Mouse (Mus musculus): ENCODE data around the gene Mxi1. TPM values are rescaled to one million over a fixed set of nuclear protein-coding genes. Genes with fewer than 3 reads are reported as not detected.

The Mxi1 gene
- total RNA-seq, 1 experiment: 20.1 TPM

GRCm38 (mm10) chr19:53315209-53315654 lies 4.9 kb downstream of the Mxi1 start:
- Histone ChIP-seq H3K9ac (ENCODE audit: insufficient read depth, low read depth, low read length, poor library complexity, severe bottlenecking) (no peak overlapping the region), H3K4me3 (ENCODE audit: insufficient read depth in 1 of 2, low read depth in 1 of 2, low read length in 2 of 2, poor library complexity in 1 of 2, severe bottlenecking in 1 of 2) (no peak overlapping the region), H3K9me3 (ENCODE audit: control insufficient read depth, insufficient read depth, low read depth, low read length) (no peaks in the 10 kb centered on the region), H3K4me1 (ENCODE audit: control insufficient read depth in 2 of 2, insufficient read depth in 2 of 2, low read length in 2 of 2, poor library complexity in 1 of 2) (peaks cover 9 to 23% of the 10 kb centered on the region in 2 experiments; a peak in 3 of 4 replicates), H3K27ac (ENCODE audit: insufficient read depth, low read depth, low read length, poor library complexity, severe bottlenecking) (no peak overlapping the region), H3K36me3 (ENCODE audit: control insufficient read depth, insufficient read depth, low read length, poor library complexity, severe bottlenecking) (no peaks in the 10 kb centered on the region)
- DNase-seq (ENCODE audit: low read depth, low spot score): no peak
- no peak for TF ChIP-seq ZC3H11A (IDR thresholded peaks at IDR 0.05; ENCODE audit: borderline replicate concordance, low read depth, low read length)
- TF ChIP-seq CHD2 (IDR thresholded peaks at IDR 0.05; ENCODE audit: low read depth, low read length): no peak
- TF ChIP-seq ZNF384 (IDR thresholded peaks at IDR 0.05; ENCODE audit: low read depth, low read length): no peak
- no peak for TF ChIP-seq MAFK (IDR thresholded peaks at IDR 0.05; ENCODE audit: insufficient read depth, low read depth, low read length)
- no peak for TF ChIP-seq HCFC1 (IDR thresholded peaks at IDR 0.05; ENCODE audit: borderline replicate concordance, insufficient read depth, low read length)
- in situ Hi-C loops (cut with MboI; ENCODE audit: low sequenced_read_pairs in 2 of 2, unreplicated experiment in 2 of 2): no loop called here

GRCm38 (mm10) chr19:53316105-53316504 lies 5.8 kb downstream of the Mxi1 start:
- Histone ChIP-seq H3K36me3 (ENCODE audit: control insufficient read depth, insufficient read depth, low read length, poor library complexity, severe bottlenecking) (no peaks in the 10 kb centered on the region), H3K9me3 (ENCODE audit: control insufficient read depth, insufficient read depth, low read depth, low read length) (no peaks in the 10 kb centered on the region), H3K9ac (ENCODE audit: insufficient read depth, low read depth, low read length, poor library complexity, severe bottlenecking) (no peak overlapping the region), H3K4me1 (ENCODE audit: control insufficient read depth in 2 of 2, insufficient read depth in 2 of 2, low read length in 2 of 2, poor library complexity in 1 of 2) (peaks cover 9 to 24% of the 10 kb centered on the region in 2 experiments; a peak in 3 of 4 replicates), H3K4me3 (ENCODE audit: insufficient read depth in 1 of 2, low read depth in 1 of 2, low read length in 2 of 2, poor library complexity in 1 of 2, severe bottlenecking in 1 of 2) (no peak overlapping the region), H3K27ac (ENCODE audit: insufficient read depth, low read depth, low read length, poor library complexity, severe bottlenecking) (no peak overlapping the region)
- DNase-seq (ENCODE audit: low read depth, low spot score): no peak
- in situ Hi-C loops (cut with MboI; ENCODE audit: low sequenced_read_pairs in 2 of 2, unreplicated experiment in 2 of 2): no loop called here
- TF ChIP-seq ZC3H11A (IDR thresholded peaks at IDR 0.05; ENCODE audit: borderline replicate concordance, low read depth, low read length) (no peak), MAFK (IDR thresholded peaks at IDR 0.05; ENCODE audit: insufficient read depth, low read depth, low read length) (no peak), CHD2 (IDR thresholded peaks at IDR 0.05; ENCODE audit: low read depth, low read length) (no peak), HCFC1 (IDR thresholded peaks at IDR 0.05; ENCODE audit: borderline replicate concordance, insufficient read depth, low read length) (no peak), ZNF384 (IDR thresholded peaks at IDR 0.05; ENCODE audit: low read depth, low read length) (no peak)

- Histone ChIP-seq H3K9me3 (ENCODE audit: control insufficient read depth, insufficient read depth, low read depth, low read length) (no peaks in the 10 kb centered on the region), H3K36me3 (ENCODE audit: control insufficient read depth, insufficient read depth, low read length, poor library complexity, severe bottlenecking) (no peaks in the 10 kb centered on the region), H3K4me3 (ENCODE audit: insufficient read depth in 1 of 2, low read depth in 1 of 2, low read length in 2 of 2, poor library complexity in 1 of 2, severe bottlenecking in 1 of 2) (no peak overlapping the region), H3K4me1 (ENCODE audit: control insufficient read depth in 2 of 2, insufficient read depth in 2 of 2, low read length in 2 of 2, poor library complexity in 1 of 2) (peaks cover 9 to 22% of the 10 kb centered on the region in 2 experiments; a peak in 3 of 4 replicates), H3K9ac (ENCODE audit: insufficient read depth, low read depth, low read length, poor library complexity, severe bottlenecking) (no peak overlapping the region), H3K27ac (ENCODE audit: insufficient read depth, low read depth, low read length, poor library complexity, severe bottlenecking) (no peak overlapping the region)
- in situ Hi-C loops (cut with MboI; ENCODE audit: low sequenced_read_pairs in 2 of 2, unreplicated experiment in 2 of 2): no loop called here
- no peak for TF ChIP-seq HCFC1 (IDR thresholded peaks at IDR 0.05; ENCODE audit: borderline replicate concordance, insufficient read depth, low read length)
- TF ChIP-seq MAFK (IDR thresholded peaks at IDR 0.05; ENCODE audit: insufficient read depth, low read depth, low read length): no peak
- no peak for TF ChIP-seq ZC3H11A (IDR thresholded peaks at IDR 0.05; ENCODE audit: borderline replicate concordance, low read depth, low read length)
- TF ChIP-seq ZNF384 (IDR thresholded peaks at IDR 0.05; ENCODE audit: low read depth, low read length): no peak
- TF ChIP-seq CHD2 (IDR thresholded peaks at IDR 0.05; ENCODE audit: low read depth, low read length): no peak
- DNase-seq (ENCODE audit: low read depth, low spot score): no peak
Measured at GRCm38 (mm10) chr19:53316963-53317362, 6.6 kb downstream of the Mxi1 start.

GRCm38 (mm10) chr19:53318143-53319132 lies 8.1 kb downstream of the Mxi1 start:
- no peaks in the 10 kb centered on the region for H3K36me3 ChIP-seq (ENCODE audit: control insufficient read depth, insufficient read depth, low read length, poor library complexity, severe bottlenecking)
- no peaks in the 10 kb centered on the region for H3K9me3 ChIP-seq (ENCODE audit: control insufficient read depth, insufficient read depth, low read depth, low read length)
- peaks cover 11 to 20% of the 10 kb centered on the region in 2 experiments; a peak in 3 of 4 replicates for H3K4me1 ChIP-seq (ENCODE audit: control insufficient read depth in 2 of 2, insufficient read depth in 2 of 2, low read length in 2 of 2, poor library complexity in 1 of 2)
- H3K9ac ChIP-seq (ENCODE audit: insufficient read depth, low read depth, low read length, poor library complexity, severe bottlenecking): no peak overlapping the region
- no peak overlapping the region for H3K4me3 ChIP-seq (ENCODE audit: insufficient read depth in 1 of 2, low read depth in 1 of 2, low read length in 2 of 2, poor library complexity in 1 of 2, severe bottlenecking in 1 of 2)
- H3K27ac ChIP-seq (ENCODE audit: insufficient read depth, low read depth, low read length, poor library complexity, severe bottlenecking): no peak overlapping the region
- no peak for DNase-seq (ENCODE audit: low read depth, low spot score)
- TF ChIP-seq ZNF384 (IDR thresholded peaks at IDR 0.05; ENCODE audit: low read depth, low read length): no peak
- no peak for TF ChIP-seq MAFK (IDR thresholded peaks at IDR 0.05; ENCODE audit: insufficient read depth, low read depth, low read length)
- no peak for TF ChIP-seq HCFC1 (IDR thresholded peaks at IDR 0.05; ENCODE audit: borderline replicate concordance, insufficient read depth, low read length)
- no peak for TF ChIP-seq ZC3H11A (IDR thresholded peaks at IDR 0.05; ENCODE audit: borderline replicate concordance, low read depth, low read length)
- TF ChIP-seq CHD2 (IDR thresholded peaks at IDR 0.05; ENCODE audit: low read depth, low read length): no peak
- in situ Hi-C loops (cut with MboI; ENCODE audit: low sequenced_read_pairs in 2 of 2, unreplicated experiment in 2 of 2): no loop called here

Measured in ES-E14 (cell line).